Mouse (Mus musculus) stomach, postnatal 0 days (tissue): ENCODE measurements around the gene Prr15l.

Source experiments
- CTCF ChIP-seq: IDR thresholded peaks from 2 replicates; pipeline ENCODE4 v1.5.1; 2016; ENCODE audit warnings: antibody characterized with exemption, low read depth, mild to moderate bottlenecking, moderate library complexity
- EP300 ChIP-seq: optimal IDR thresholded peaks from 2 replicates; pipeline ENCODE3; 2016; ENCODE audit warnings: antibody characterized with exemption

- no peak for TF ChIP-seq CTCF
- TF ChIP-seq EP300: no peak
Measured at GRCm38 (mm10) chr11:96924861-96925260, 3.0 kb upstream of the Prr15l start.
